Mouse (Mus musculus) lung, embryonic 14.5 days (tissue): ENCODE measurements around the gene Fgfr1op. TPM values are rescaled to one million over a fixed set of nuclear protein-coding genes. Genes with fewer than 3 reads are reported as not detected.
A peak's percentile ranks its signal among the peaks of the same experiment; 100 is the strongest.

Experiments
- ATAC-seq: fragments of 200-750 bp; cut with Nextera tagmentation; 2 replicates; pipeline ENCODE4 v1.8.0; 2017; ENCODE audit warnings: mild to moderate bottlenecking, moderate TSS enrichment, moderate library complexity; ENCODE audit not compliant: insufficient read depth
- DNase-seq: peaks from one replicate; pipeline ENCODE4 v3.0.0-alpha.2; 2015
- H3K27ac ChIP-seq: fragments of 300-500 bp; sonication (generic); 2 replicates; pipeline ENCODE4 v1.5.1; 2014; ENCODE audit warnings: low read depth, mild to moderate bottlenecking, moderate library complexity
- H3K27me3 ChIP-seq: fragments of 300-500 bp; sonication (generic); 2 replicates; pipeline ENCODE4 v1.6.1; 2014; ENCODE audit warnings: low read length, control low read depth; ENCODE audit not compliant: insufficient read depth
- H3K36me3 ChIP-seq: fragments of 300-500 bp; sonication (generic); 2 replicates; pipeline ENCODE4 v1.6.1; 2014; ENCODE audit warnings: control low read depth; ENCODE audit not compliant: insufficient read depth
- H3K4me1 ChIP-seq: fragments of 300-500 bp; sonication (generic); 2 replicates; pipeline ENCODE4 v1.6.1; 2014; ENCODE audit warnings: antibody characterized with exemption, control low read depth; ENCODE audit not compliant: insufficient read depth
- H3K4me2 ChIP-seq: fragments of 300-500 bp; sonication (generic); 2 replicates; pipeline ENCODE4 v1.6.1; 2014; ENCODE audit warnings: mild to moderate bottlenecking
- H3K4me3 ChIP-seq: fragments of 300-500 bp; sonication (generic); 2 replicates; pipeline ENCODE4 v1.5.1; 2014; ENCODE audit warnings: low read depth, low read length
- H3K9ac ChIP-seq: fragments of 300-500 bp; sonication (generic); 2 replicates; pipeline ENCODE4 v1.6.1; 2014
- H3K9me3 ChIP-seq: fragments of 300-500 bp; sonication (generic); 2 replicates; pipeline ENCODE4 v1.6.1; 2016; ENCODE audit warnings: low read depth, low read length, control low read depth
- CTCF ChIP-seq: IDR thresholded peaks from 2 replicates; pipeline ENCODE4 v1.5.1; 2016; ENCODE audit warnings: antibody characterized with exemption, low read depth
- WGBS: fragments of 180-500 bp; shearing (Covaris S2); extraction: QIAGEN DNeasy Blood & Tissue Kit; methylation state at CpG from one replicate; pipeline ENCODE4 v1.1.7; 2014; 5-methylcytosine and 5-hydroxymethylcytosine counted together
- polyA plus RNA-seq: library from polyadenylated mRNA; unstranded; fragments of >200 nt; fragmentation: Nextera tagmentation; extraction: Ambion mirVana; gene quantifications from 2 replicates; pipeline ENCODE4 v1.2.1, GENCODE M21; 2014

The Fgfr1op gene
- polyA plus RNA-seq, 1 experiment from 2014 or later: 40.7 TPM

DNA sequence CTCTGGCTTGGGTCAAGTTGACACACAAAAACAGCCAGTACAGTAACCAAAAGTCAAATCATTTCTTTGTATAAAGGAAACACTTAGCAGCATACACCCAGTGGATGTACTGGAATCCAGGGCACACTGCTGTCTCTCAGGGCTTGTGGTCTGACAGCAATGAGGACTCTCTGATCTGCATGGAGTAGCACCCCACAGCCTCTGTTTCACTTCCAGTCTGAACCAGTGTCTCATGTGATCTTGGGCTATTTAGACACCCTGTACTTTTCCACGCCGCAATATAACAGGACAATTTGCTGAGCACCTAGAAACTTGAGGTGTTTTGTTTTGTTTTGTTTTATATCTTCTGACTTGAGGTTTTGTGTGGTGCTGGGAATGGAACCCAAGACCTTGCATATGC, 59.9 kb downstream of the Fgfr1op start:
- DNase-seq: no peak
- whole genome bisulfite sequencing: 92% methylated on average over 2 of the region's 2 CpGs
- Histone ChIP-seq H3K4me2 (no peak overlapping the region), H3K9me3 (no peaks in the 10 kb centered on the region), H3K27me3 (no peaks in the 10 kb centered on the region), H3K27ac (no peak overlapping the region), H3K36me3 (no peaks in the 10 kb centered on the region), H3K4me1 (no peaks in the 10 kb centered on the region), H3K9ac (no peak overlapping the region), H3K4me3 (no peak overlapping the region)
- no peak for TF ChIP-seq CTCF
- ATAC-seq: no peak

DNA sequence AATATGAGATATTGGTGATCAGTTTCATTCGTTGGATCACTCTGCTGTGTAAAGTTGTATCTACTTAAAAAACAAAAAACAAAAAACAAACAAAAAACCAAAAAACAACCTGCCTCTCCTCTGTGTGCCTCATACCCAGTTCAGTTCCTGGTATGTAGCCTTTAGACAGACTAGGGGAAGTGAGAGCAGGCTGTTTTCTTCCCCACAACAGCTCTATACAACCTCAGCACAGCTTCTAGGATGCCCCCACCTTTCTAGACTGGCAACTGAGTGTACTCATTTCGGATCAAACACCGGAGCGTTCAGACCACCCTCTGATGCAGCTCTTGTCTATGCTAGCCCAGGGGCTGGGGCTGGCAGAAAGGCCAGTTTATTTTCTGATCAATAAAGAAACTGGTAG, 60.4 kb downstream of the Fgfr1op start:
- TF ChIP-seq CTCF: no peak
- ATAC-seq (no peak), DNase-seq (no peak)
- 74% methylated on average over 4 of the region's 4 CpGs for WGBS
- Histone ChIP-seq H3K27ac (no peak overlapping the region), H3K4me3 (no peak overlapping the region), H3K4me1 (no peaks in the 10 kb centered on the region), H3K4me2 (no peak overlapping the region), H3K27me3 (no peaks in the 10 kb centered on the region), H3K9ac (no peak overlapping the region), H3K36me3 (no peaks in the 10 kb centered on the region), H3K9me3 (no peaks in the 10 kb centered on the region)

- Histone ChIP-seq H3K27ac (no peak overlapping the region), H3K9ac (no peak overlapping the region), H3K4me2 (no peak overlapping the region), H3K36me3 (no peaks in the 10 kb centered on the region), H3K4me1 (no peaks in the 10 kb centered on the region), H3K9me3 (no peaks in the 10 kb centered on the region), H3K27me3 (no peaks in the 10 kb centered on the region), H3K4me3 (no peak overlapping the region)
- no peak for ATAC-seq
- WGBS: 27% methylated on average over 9 of the region's 9 CpGs
- no peak for TF ChIP-seq CTCF
- DNase-seq: no peak
These were observed 63.3 kb downstream of the Fgfr1op start for GRCm38 (mm10) chr17:8228622-8229021.

DNA sequence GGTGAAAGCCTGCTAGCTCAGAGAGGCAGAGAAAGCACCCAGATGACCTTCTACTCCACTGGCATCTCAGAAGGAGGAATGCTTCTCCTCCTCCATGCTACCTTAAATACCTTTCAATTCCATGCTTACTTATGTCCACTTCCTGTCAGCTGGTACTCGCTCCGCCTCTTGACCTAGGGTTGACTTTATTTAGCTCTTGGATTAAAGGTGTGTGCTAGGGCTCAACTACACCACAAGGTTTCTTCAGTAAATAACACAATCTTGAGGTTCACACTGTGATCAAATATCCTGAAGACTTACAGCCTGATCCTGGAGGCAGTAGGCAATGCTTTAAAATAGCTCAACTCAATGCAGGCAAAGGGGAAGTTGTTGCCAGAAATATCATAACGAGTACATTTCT, 64.3 kb downstream of the Fgfr1op start:
- H3K4me1 ChIP-seq: no peaks in the 10 kb centered on the region

DNA sequence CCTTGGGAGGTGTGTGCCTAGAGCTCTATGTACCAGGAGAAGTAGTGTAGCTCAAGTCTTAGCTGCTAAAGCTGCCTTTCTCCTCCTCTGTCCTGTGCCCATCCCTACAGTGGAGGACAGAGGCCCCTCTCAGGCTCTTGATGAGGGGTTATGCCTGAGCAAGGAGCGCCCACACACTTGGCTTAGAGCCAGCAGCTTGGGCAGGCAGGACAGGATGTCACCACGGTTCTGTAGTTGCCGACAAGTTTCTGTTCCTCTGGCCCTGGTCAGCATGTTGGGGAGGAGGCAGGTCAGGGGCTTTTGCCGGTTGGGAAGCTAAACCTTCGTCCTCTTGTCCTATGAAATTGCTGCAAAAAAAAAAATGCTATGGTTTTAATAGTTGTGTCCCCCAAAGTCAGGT, 66.8 kb downstream of the Fgfr1op start:
- WGBS: 42% methylated on average over 5 of the region's 5 CpGs
- H3K9ac ChIP-seq: no peak overlapping the region
- no peak overlapping the region for H3K4me3 ChIP-seq
- no peaks in the 10 kb centered on the region for H3K27me3 ChIP-seq
- DNase-seq: peak; percentile 48
- no peak overlapping the region for H3K27ac ChIP-seq
- H3K36me3 ChIP-seq: no peaks in the 10 kb centered on the region
- no peak overlapping the region for H3K4me2 ChIP-seq
- no peak for ATAC-seq
- H3K4me1 ChIP-seq: no peaks in the 10 kb centered on the region
- no peak for TF ChIP-seq CTCF
- H3K9me3 ChIP-seq: no peaks in the 10 kb centered on the region

More for the DNA sequence above, 64.3 kb downstream of the Fgfr1op start:
- no peaks in the 10 kb centered on the region for H3K9me3 ChIP-seq
- H3K36me3 ChIP-seq: no peaks in the 10 kb centered on the region
- no peak overlapping the region for H3K9ac ChIP-seq
- no peak overlapping the region for H3K4me2 ChIP-seq
- 86% methylated on average over 3 of the region's 3 CpGs for WGBS
- H3K4me3 ChIP-seq: no peak overlapping the region
- H3K27ac ChIP-seq: no peak overlapping the region
- ATAC-seq: no peak
- no peaks in the 10 kb centered on the region for H3K27me3 ChIP-seq
- DNase-seq: no peak
- TF ChIP-seq CTCF: no peak

DNA sequence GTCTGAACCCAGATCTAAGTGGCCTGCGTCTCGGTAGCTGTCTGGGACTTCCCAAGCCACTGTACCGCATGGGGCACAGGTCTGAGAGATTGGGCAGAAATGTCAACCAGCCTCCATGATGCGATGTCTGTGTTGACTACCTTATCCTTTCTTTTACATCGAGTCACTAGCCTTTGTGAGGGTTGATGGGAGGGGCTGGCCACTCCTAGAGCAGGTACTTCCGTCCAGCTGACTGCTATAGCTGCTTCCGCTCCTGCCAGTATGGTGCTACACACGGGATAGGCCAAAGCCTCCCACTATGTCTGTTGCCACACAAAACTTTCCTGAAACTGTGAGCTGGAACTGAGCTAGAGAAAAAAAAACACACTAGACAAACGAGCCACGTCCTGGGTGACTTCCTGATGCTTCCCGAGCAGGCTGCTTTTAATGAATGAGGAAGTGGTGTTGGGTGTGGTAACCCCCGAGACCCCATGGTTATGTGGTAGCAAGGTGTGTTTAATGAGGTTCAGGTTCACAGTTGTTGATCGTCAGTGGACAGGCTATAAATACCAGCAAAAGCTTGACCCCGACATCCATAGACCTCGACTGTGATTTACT, 68.4 kb downstream of the Fgfr1op start:
- H3K27ac ChIP-seq: no peak overlapping the region
- no peak for TF ChIP-seq CTCF
- H3K9ac ChIP-seq: no peak overlapping the region
- no peaks in the 10 kb centered on the region for H3K9me3 ChIP-seq
- H3K27me3 ChIP-seq: no peaks in the 10 kb centered on the region
- H3K4me2 ChIP-seq: no peak overlapping the region
- no peak overlapping the region for H3K4me3 ChIP-seq
- ATAC-seq: no peak
- DNase-seq: no peak
- no peaks in the 10 kb centered on the region for H3K4me1 ChIP-seq
- WGBS: 59% methylated on average over 15 of the region's 15 CpGs
- H3K36me3 ChIP-seq: no peaks in the 10 kb centered on the region

GRCm38 (mm10) chr17:8234537-8234936, 69.2 kb downstream of the Fgfr1op start:
- Histone ChIP-seq H3K4me1 (no peaks in the 10 kb centered on the region; the same call in 1 of the 2 replicates), H3K36me3 (no peaks in the 10 kb centered on the region), H3K9me3 (no peaks in the 10 kb centered on the region), H3K4me2 (no peak overlapping the region), H3K27me3 (no peaks in the 10 kb centered on the region), H3K9ac (no peak overlapping the region), H3K4me3 (no peak overlapping the region), H3K27ac (no peak overlapping the region)
- ATAC-seq: no peak
- WGBS: 79% methylated on average over 4 of the region's 4 CpGs
- TF ChIP-seq CTCF: no peak
- DNase-seq: no peak

DNA sequence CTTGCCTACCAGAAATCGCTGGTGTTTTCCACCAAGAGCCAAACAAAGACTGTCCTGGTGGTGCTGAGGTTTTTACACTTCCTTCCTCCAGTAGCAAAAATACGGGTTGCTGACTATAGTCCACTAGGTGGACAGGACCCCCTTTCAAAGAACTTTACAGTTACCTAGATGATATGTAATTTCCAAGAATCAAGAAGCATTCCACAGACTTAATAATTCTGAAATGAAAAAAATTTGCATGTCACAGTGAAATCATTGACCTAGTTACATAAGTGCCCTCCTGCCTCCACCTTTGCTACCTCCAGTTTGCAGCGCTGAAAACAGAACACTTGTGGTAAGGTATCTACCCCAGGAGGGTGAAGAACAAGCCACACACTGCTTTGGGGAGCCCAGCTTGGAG, 70.4 kb downstream of the Fgfr1op start, which contains the start of gene Ccr6:
Gene Ccr6 (plus strand): TSS at position 301 of the 400 bp plus-strand sequence.
- Histone ChIP-seq H3K36me3 (no peaks in the 10 kb centered on the region), H3K9me3 (no peaks in the 10 kb centered on the region), H3K9ac (no peak within 1 kb of the TSS), H3K27me3 (no peaks in the 10 kb centered on the region), H3K4me2 (no peak within 1 kb of the TSS), H3K4me1 (no peaks in the 10 kb centered on the region; the same call in 1 of the 2 replicates), H3K4me3 (no peak within 1 kb of the TSS), H3K27ac (no peak within 1 kb of the TSS)
- ATAC-seq: no peak
- DNase-seq: no peak
- 71% methylated on average over 3 of the region's 3 CpGs for WGBS
- TF ChIP-seq CTCF: no peak
